Mouse (Mus musculus): ENCODE data around the gene Ccdc50.

Gene Ccdc50

GRCm38 (mm10) chr16:27388761-27389451 lies at the start of gene Ccdc50:
TSS of gene Ccdc50 (plus strand) at chr16:27388869.
- in situ Hi-C loops (cut with MboI; ENCODE audit: low pct_unique_long_range_greater_than_20kb in 1 of 2, low sequenced_read_pairs in 2 of 2, unreplicated experiment in 1 of 2) = no loop called here

GRCm38 (mm10) chr16:27347521-27347920 lies 41.1 kb upstream of the Ccdc50 start:
- in situ Hi-C loops (cut with MboI; ENCODE audit: low pct_unique_long_range_greater_than_20kb in 1 of 2, low sequenced_read_pairs in 2 of 2, unreplicated experiment in 1 of 2) = no loop called here

GRCm38 (mm10) chr16:27348359-27348758 lies 40.3 kb upstream of the Ccdc50 start:
- in situ Hi-C loops (cut with MboI; ENCODE audit: low pct_unique_long_range_greater_than_20kb in 1 of 2, low sequenced_read_pairs in 2 of 2, unreplicated experiment in 1 of 2) = no loop called here

- in situ Hi-C loops (cut with MboI; ENCODE audit: low pct_unique_long_range_greater_than_20kb in 1 of 2, low sequenced_read_pairs in 2 of 2, unreplicated experiment in 1 of 2) = no loop called here
These were observed 39.4 kb upstream of the Ccdc50 start for GRCm38 (mm10) chr16:27349235-27349634.

GRCm38 (mm10) chr16:27349878-27350532 lies 38.7 kb upstream of the Ccdc50 start:
- in situ Hi-C loops (cut with MboI; ENCODE audit: low pct_unique_long_range_greater_than_20kb in 1 of 2, low sequenced_read_pairs in 2 of 2, unreplicated experiment in 1 of 2) = no loop called here

- in situ Hi-C loops (cut with MboI; ENCODE audit: low pct_unique_long_range_greater_than_20kb in 1 of 2, low sequenced_read_pairs in 2 of 2, unreplicated experiment in 1 of 2) = no loop called here
These were observed 34.2 kb upstream of the Ccdc50 start for GRCm38 (mm10) chr16:27354464-27354863.

- in situ Hi-C loops (cut with MboI; ENCODE audit: low pct_unique_long_range_greater_than_20kb in 1 of 2, low sequenced_read_pairs in 2 of 2, unreplicated experiment in 1 of 2) = no loop called here
These were observed 28.6 kb upstream of the Ccdc50 start for GRCm38 (mm10) chr16:27360059-27360458.

- in situ Hi-C loops (cut with MboI; ENCODE audit: low pct_unique_long_range_greater_than_20kb in 1 of 2, low sequenced_read_pairs in 2 of 2, unreplicated experiment in 1 of 2) = no loop called here
These were observed 18.5 kb upstream of the Ccdc50 start, which contains the start of gene Uts2b for GRCm38 (mm10) chr16:27370191-27370590. TSS of gene Uts2b (minus strand) at chr16:27370239.

- in situ Hi-C loops (cut with MboI; ENCODE audit: low pct_unique_long_range_greater_than_20kb in 1 of 2, low sequenced_read_pairs in 2 of 2, unreplicated experiment in 1 of 2) = no loop called here
These were observed 18.0 kb upstream of the Ccdc50 start for GRCm38 (mm10) chr16:27370700-27371099.

GRCm38 (mm10) chr16:27374139-27374538 lies 14.5 kb upstream of the Ccdc50 start:
- in situ Hi-C loops (cut with MboI; ENCODE audit: low pct_unique_long_range_greater_than_20kb in 1 of 2, low sequenced_read_pairs in 2 of 2, unreplicated experiment in 1 of 2) = no loop called here

- in situ Hi-C loops (cut with MboI; ENCODE audit: low pct_unique_long_range_greater_than_20kb in 1 of 2, low sequenced_read_pairs in 2 of 2, unreplicated experiment in 1 of 2) = no loop called here
These were observed 13.4 kb upstream of the Ccdc50 start for GRCm38 (mm10) chr16:27375318-27375717.

- in situ Hi-C loops (cut with MboI; ENCODE audit: low pct_unique_long_range_greater_than_20kb in 1 of 2, low sequenced_read_pairs in 2 of 2, unreplicated experiment in 1 of 2) = no loop called here
These were observed 12.1 kb upstream of the Ccdc50 start for GRCm38 (mm10) chr16:27376556-27376955.

- in situ Hi-C loops (cut with MboI; ENCODE audit: low pct_unique_long_range_greater_than_20kb in 1 of 2, low sequenced_read_pairs in 2 of 2, unreplicated experiment in 1 of 2) = no loop called here
These were observed 6.5 kb upstream of the Ccdc50 start for GRCm38 (mm10) chr16:27382217-27382616.

GRCm38 (mm10) chr16:27384893-27385603 lies 3.6 kb upstream of the Ccdc50 start:
- in situ Hi-C loops (cut with MboI; ENCODE audit: low pct_unique_long_range_greater_than_20kb in 1 of 2, low sequenced_read_pairs in 2 of 2, unreplicated experiment in 1 of 2) = no loop called here

GRCm38 (mm10) chr16:27385649-27386048 lies 3.0 kb upstream of the Ccdc50 start:
- in situ Hi-C loops (cut with MboI; ENCODE audit: low pct_unique_long_range_greater_than_20kb in 1 of 2, low sequenced_read_pairs in 2 of 2, unreplicated experiment in 1 of 2) = no loop called here

GRCm38 (mm10) chr16:27386850-27387407 lies 1.7 kb upstream of the Ccdc50 start:
- in situ Hi-C loops (cut with MboI; ENCODE audit: low pct_unique_long_range_greater_than_20kb in 1 of 2, low sequenced_read_pairs in 2 of 2, unreplicated experiment in 1 of 2) = no loop called here

GRCm38 (mm10) chr16:27387634-27388611 lies 746 bp upstream of the Ccdc50 start:
- in situ Hi-C loops (cut with MboI; ENCODE audit: low pct_unique_long_range_greater_than_20kb in 1 of 2, low sequenced_read_pairs in 2 of 2, unreplicated experiment in 1 of 2) = no loop called here
